In genomic region chr9:21591127-21591830, GRCm38 (mm10) we compare ENCODE assay signal across 9 mouse cellular contexts. TPM values are rescaled to one million over a fixed set of nuclear protein-coding genes. Genes with fewer than 3 reads are reported as not detected.
DNase-seq lines count a peak whose midpoint lies in the region; ATAC-seq and TF ChIP-seq lines count a peak whose summit lies in the region.
"Had no signal": no experiment of that assay in that cellular context is flagged by ENCODE, and none has a peak within 500 bp of the region (broad histone marks: within the 10 kb centered on the region; RNA-seq: fewer than 3 reads in every experiment).

No protein-coding gene starts in this region.

- H3K79me2 ChIP-seq in CH12.LX (replicated peaks; ENCODE audit: control insufficient read depth, extremely low read depth, insufficient read depth, poor library complexity, severe bottlenecking): peaks cover 18% of the 10 kb centered on the region

- H3K4me3 ChIP-seq in heart, embryonic 15.5 days: no peak overlapping the region; the same call in 1 of the 2 replicates
- H3K4me3 ChIP-seq in CH12.LX (replicated peaks in 1 of 3; ENCODE audit: low read depth in 2 of 3, low read length in 2 of 3, poor library complexity in 1 of 3): peak overlapping the region; percentile 89 to 99 (median 97)
- H3K4me3 ChIP-seq in forebrain, embryonic 14.5 days (ENCODE audit: low read depth, low read length): no peak overlapping the region
- H3K4me3 ChIP-seq in liver, embryonic 14.5 days (ENCODE audit: insufficient read depth in 1 of 2, low read depth in 2 of 2, low read length in 2 of 2): no peak overlapping the region

- H3K9me3 ChIP-seq in heart, embryonic 15.5 days (replicated peaks): no peaks in the 10 kb centered on the region
- H3K9me3 ChIP-seq in CH12.LX (replicated peaks; ENCODE audit: low read length): no peaks in the 10 kb centered on the region
- no peaks in the 10 kb centered on the region for H3K9me3 ChIP-seq in forebrain, embryonic 14.5 days (replicated peaks; ENCODE audit: control insufficient read depth, low read length)
- H3K9me3 ChIP-seq in liver, embryonic 14.5 days (ENCODE audit: control insufficient read depth, low read length): no peaks in the 10 kb centered on the region

- H3K4me2 ChIP-seq in heart, embryonic 15.5 days: 0 out of 2 replicates have a peak overlapping the region, but pooled peaks have one; percentile 96
- peak overlapping the region; percentile 94 for H3K4me2 ChIP-seq in CH12.LX (ENCODE audit: insufficient read depth, low read depth, poor library complexity, severe bottlenecking)
- peak overlapping the region; percentile 90; the same call in 1 of the 2 replicates for H3K4me2 ChIP-seq in forebrain, embryonic 14.5 days (ENCODE audit: low read length)
- H3K4me2 ChIP-seq in liver, embryonic 14.5 days (ENCODE audit: low read depth): peak overlapping the region; percentile 80; the same call in 1 of the 2 replicates

- TF ChIP-seq RAD21 in CH12.LX (IDR thresholded peaks at IDR 0.05; ENCODE audit: low read depth, low read length): no peak

- TF ChIP-seq POLR2A in CH12.LX (IDR thresholded peaks at IDR 0.05; ENCODE audit: low read depth, low read length): no peak

- intact Hi-C loops in heart, postnatal 25 days (cut with DNase I): loop anchor here (5.0 kb wide), 1 partner anchor 44 kb away; the partner anchor contains the start of gene Carm1
- intact Hi-C loops in left cerebral cortex, postnatal 4 days (cut with DNase I): no loop called here

- H3K4me1 ChIP-seq in heart, embryonic 15.5 days (replicated peaks): peaks cover 26% of the 10 kb centered on the region
- H3K4me1 ChIP-seq in CH12.LX (ENCODE audit: control insufficient read depth in 1 of 2, insufficient read depth in 2 of 2): peaks cover 12 to 65% of the 10 kb centered on the region in 2 experiments
- peaks cover 22% of the 10 kb centered on the region for H3K4me1 ChIP-seq in forebrain, embryonic 14.5 days (ENCODE audit: control insufficient read depth, insufficient read depth, low read length)
- peaks cover 0 to 14% of the 10 kb centered on the region in 2 experiments; a peak in 3 of 4 replicates for H3K4me1 ChIP-seq in liver, embryonic 14.5 days (replicated peaks; ENCODE audit: control insufficient read depth in 2 of 2, insufficient read depth in 2 of 2, low read length in 1 of 2)

- no peak for DNase-seq in heart, postnatal 25 days (ENCODE audit: low spot score)
- peak; percentile 88 for DNase-seq in CH12.LX (ENCODE audit: extremely low read depth)
- no peak for DNase-seq in forebrain, embryonic 14.5 days (ENCODE audit: low spot score)
- no peak for DNase-seq in liver, embryonic 14.5 days (ENCODE audit: low read depth in 3 of 3, low spot score in 3 of 3)
- DNase-seq in adrenal gland, adult 8-10 months: no peak
- no peak for DNase-seq in spleen, adult 18-20 months
- no peak for DNase-seq in left cerebral cortex, postnatal 4 days
- DNase-seq: heart, postnatal 36 days had no signal

- no peak for TF ChIP-seq EP300 in CH12.LX (IDR thresholded peaks at IDR 0.05; ENCODE audit: low read length)
- TF ChIP-seq EP300 in liver, embryonic 14.5 days (IDR thresholded peaks at IDR 0.05; ENCODE audit: low read depth): no peak

- in situ Hi-C loops in CH12.LX (cut with MboI; ENCODE audit: low pct_ligation_motif_present, low pct_unique_long_range_greater_than_20kb, low sequenced_read_pairs): loop anchor here (5.0 kb wide), 1 partner anchor 44 kb away; the partner anchor contains the start of gene Carm1

- no peak for ATAC-seq in heart, embryonic 15.5 days (replicated peaks; ENCODE audit: insufficient number of reproducible peaks, insufficient read depth, low FRiP score, low read depth)
- ATAC-seq in forebrain, embryonic 14.5 days: no peak
- no peak for ATAC-seq in liver, embryonic 14.5 days (ENCODE audit: insufficient read depth)

- dilution Hi-C loops in CH12.LX (cut with MboI; ENCODE audit: extremely low pct_ligation_motif_present, extremely low pct_unique_long_range_greater_than_20kb, low sequenced_read_pairs): no loop called here

- no peak overlapping the region for H3K27ac ChIP-seq in heart, embryonic 15.5 days
- H3K27ac ChIP-seq in CH12.LX (ENCODE audit: insufficient read depth, low read depth): peak overlapping the region; percentile 87
- H3K27ac ChIP-seq in forebrain, embryonic 14.5 days (ENCODE audit: low read depth, low read length): no peak overlapping the region
- no peak overlapping the region for H3K27ac ChIP-seq in liver, embryonic 14.5 days

- no peak for TF ChIP-seq CTCF in CH12.LX (conservative IDR thresholded peaks at IDR 0.05 in 1 of 2, IDR thresholded peaks at IDR 0.05 in 1 of 2; ENCODE audit: low read depth in 2 of 2, low read length in 2 of 2)
- no peak for TF ChIP-seq CTCF in liver, embryonic 14.5 days (IDR thresholded peaks at IDR 0.05; ENCODE audit: low read depth)

- no peak overlapping the region; the same call in 1 of the 2 replicates for H3K9ac ChIP-seq in heart, embryonic 15.5 days
- peak overlapping the region; percentile 67 for H3K9ac ChIP-seq in CH12.LX (ENCODE audit: insufficient read depth, low read depth)
- no peak overlapping the region for H3K9ac ChIP-seq in forebrain, embryonic 14.5 days (ENCODE audit: low read length)
- no peak overlapping the region for H3K9ac ChIP-seq in liver, embryonic 14.5 days (replicated peaks)

- peaks cover 57% of the 10 kb centered on the region for H3K36me3 ChIP-seq in heart, embryonic 15.5 days
- peaks cover 38 to 64% of the 10 kb centered on the region in 2 experiments for H3K36me3 ChIP-seq in CH12.LX (replicated peaks in 1 of 2; ENCODE audit: control insufficient read depth in 1 of 2, insufficient read depth in 1 of 2, low read length in 1 of 2)
- H3K36me3 ChIP-seq in forebrain, embryonic 14.5 days (ENCODE audit: control insufficient read depth, insufficient read depth, low read length): peaks cover 58% of the 10 kb centered on the region
- peaks cover 21% of the 10 kb centered on the region for H3K36me3 ChIP-seq in liver, embryonic 14.5 days (replicated peaks; ENCODE audit: control insufficient read depth, insufficient read depth, low read depth)

- 78% methylated on average over 6 of the region's 6 CpGs for WGBS in heart, embryonic 15.5 days
- WGBS in forebrain, embryonic 14.5 days: 83% methylated on average over 6 of the region's 6 CpGs
- 73% methylated on average over 6 of the region's 6 CpGs for WGBS in liver, embryonic 14.5 days (ENCODE audit: insufficient replicate concordance)

- no peaks in the 10 kb centered on the region for H3K27me3 ChIP-seq in heart, embryonic 15.5 days
- no peaks in the 10 kb centered on the region for H3K27me3 ChIP-seq in CH12.LX (replicated peaks)
- no peaks in the 10 kb centered on the region for H3K27me3 ChIP-seq in forebrain, embryonic 14.5 days (replicated peaks; ENCODE audit: control insufficient read depth, insufficient read depth, low read length)
- H3K27me3 ChIP-seq in liver, embryonic 14.5 days (ENCODE audit: control insufficient read depth, insufficient read depth, low read length): no peaks in the 10 kb centered on the region

RNA-seq across cellular contexts. Expression of gene Timm29, which starts 1.2 kb away (rescaled TPM):
- 26.1 and 29.8 TPM in 2 replicates for polyA plus RNA-seq in heart, embryonic 15.5 days (2015; fragmentation: Nextera tagmentation; extraction: Ambion mirVana)
- 10 to 100 TPM; 52.2 to 55.9 TPM for total RNA-seq in heart, postnatal 25 days (2021)
- total RNA-seq in CH12.LX (2012; rRNA removed): 12.0 and 16.0 TPM in 2 replicates
- 19.1 and 19.5 TPM in 2 replicates for total RNA-seq in CH12.LX (2014; rRNA removed)
- polyA plus RNA-seq in CH12.LX (2012; ENCODE audit: insufficient read length, low read depth): 29.6 and 34.6 TPM in 2 replicates
- 67.3 and 68.4 TPM in 2 replicates for polyA plus RNA-seq in forebrain, embryonic 14.5 days (2014; fragmentation: Nextera tagmentation; extraction: Ambion mirVana)
- 14.6 and 15.3 TPM in 2 replicates for polyA plus RNA-seq in liver, embryonic 14.5 days (2012; rRNA removed)
- 17.0 and 21.9 TPM in 2 replicates for polyA plus RNA-seq in liver, embryonic 14.5 days (2014; fragmentation: Nextera tagmentation; extraction: Ambion mirVana)
- 10 to 100 TPM; 61.4 to 80.6 (median 69.3) TPM for total RNA-seq in adrenal gland, adult 8-10 months (2022)
- total RNA-seq in left cerebral cortex, postnatal 4 days (2021): 10 to 100 TPM; 56.7 to 58.7 TPM

RNA-seq across cellular contexts. Expression of gene Yipf2, which starts 1.3 kb away (rescaled TPM):
- 12.0 and 16.5 TPM in 2 replicates for polyA plus RNA-seq in heart, embryonic 15.5 days (2015; fragmentation: Nextera tagmentation; extraction: Ambion mirVana)
- 1 to 10 TPM; 6.9 to 7.1 TPM for total RNA-seq in heart, postnatal 25 days (2021)
- total RNA-seq in CH12.LX (2012; rRNA removed) (13.6 and 17.5 TPM in 2 replicates), CH12.LX (2014; rRNA removed) (13.1 and 16.6 TPM in 2 replicates)
- 17.0 and 21.2 TPM in 2 replicates for polyA plus RNA-seq in CH12.LX (2012; ENCODE audit: insufficient read length, low read depth)
- polyA plus RNA-seq in forebrain, embryonic 14.5 days (2014; fragmentation: Nextera tagmentation; extraction: Ambion mirVana): 16.9 and 18.2 TPM in 2 replicates
- polyA plus RNA-seq in liver, embryonic 14.5 days (2012; rRNA removed): 6.1 and 6.6 TPM in 2 replicates
- polyA plus RNA-seq in liver, embryonic 14.5 days (2014; fragmentation: Nextera tagmentation; extraction: Ambion mirVana): 7.7 and 9.0 TPM in 2 replicates
- 10 to 100 TPM; 33.2 to 52.0 (median 44.1) TPM for total RNA-seq in adrenal gland, adult 8-10 months (2022)
- 1 to 10 TPM; 7.0 to 9.9 TPM for total RNA-seq in left cerebral cortex, postnatal 4 days (2021)

RNA-seq across cellular contexts. Expression of gene Smarca4, which starts 24.7 kb away (rescaled TPM):
- polyA plus RNA-seq in heart, embryonic 15.5 days (2015; fragmentation: Nextera tagmentation; extraction: Ambion mirVana): 39.6 and 57.4 TPM in 2 replicates
- total RNA-seq in heart, postnatal 25 days (2021): 10 to 100 TPM; 46.4 to 48.1 TPM
- total RNA-seq in CH12.LX (2012; rRNA removed): 74.3 and 78.9 TPM in 2 replicates
- total RNA-seq in CH12.LX (2014; rRNA removed): 30.7 and 33.8 TPM in 2 replicates
- polyA plus RNA-seq in CH12.LX (2012; ENCODE audit: insufficient read length, low read depth): 76.1 and 86.2 TPM in 2 replicates
- 128 and 153 TPM in 2 replicates for polyA plus RNA-seq in forebrain, embryonic 14.5 days (2014; fragmentation: Nextera tagmentation; extraction: Ambion mirVana)
- polyA plus RNA-seq in liver, embryonic 14.5 days (2012; rRNA removed): 17.0 and 20.6 TPM in 2 replicates
- 17.7 and 22.6 TPM in 2 replicates for polyA plus RNA-seq in liver, embryonic 14.5 days (2014; fragmentation: Nextera tagmentation; extraction: Ambion mirVana)
- total RNA-seq in adrenal gland, adult 8-10 months (2022): 10 to 100 TPM; 78.6 to 92.0 (median 80.9) TPM
- total RNA-seq in left cerebral cortex, postnatal 4 days (2021): 100 to 1,000 TPM; 185 to 186 TPM

RNA-seq across cellular contexts. Expression of gene Carm1, which starts 44.6 kb away (rescaled TPM):
- 26.2 and 41.0 TPM in 2 replicates for polyA plus RNA-seq in heart, embryonic 15.5 days (2015; fragmentation: Nextera tagmentation; extraction: Ambion mirVana)
- 10 to 100 TPM; 48.2 to 53.2 TPM for total RNA-seq in heart, postnatal 25 days (2021)
- 42.2 and 46.7 TPM in 2 replicates for total RNA-seq in CH12.LX (2012; rRNA removed)
- 19.1 and 21.5 TPM in 2 replicates for total RNA-seq in CH12.LX (2014; rRNA removed)
- polyA plus RNA-seq in CH12.LX (2012; ENCODE audit: insufficient read length, low read depth): 98.5 and 111 TPM in 2 replicates
- polyA plus RNA-seq in forebrain, embryonic 14.5 days (2014; fragmentation: Nextera tagmentation; extraction: Ambion mirVana): 22.8 and 26.7 TPM in 2 replicates
- 25.6 and 26.4 TPM in 2 replicates for polyA plus RNA-seq in liver, embryonic 14.5 days (2012; rRNA removed)
- 13.6 and 17.1 TPM in 2 replicates for polyA plus RNA-seq in liver, embryonic 14.5 days (2014; fragmentation: Nextera tagmentation; extraction: Ambion mirVana)
- 10 to 100 TPM; 37.7 to 59.2 (median 52.6) TPM for total RNA-seq in adrenal gland, adult 8-10 months (2022)
- 100 to 1,000 TPM; 108 to 124 TPM for total RNA-seq in left cerebral cortex, postnatal 4 days (2021)

Comparison
In these comparisons a context has a peak if more than half of its experiments do, and no peak if none do; other contexts are left out.
1. H3K4me3 ChIP-seq: peak in CH12.LX (3 of 3); none in heart, embryonic 15.5 days (single experiment), forebrain, embryonic 14.5 days (single experiment) and liver, embryonic 14.5 days (0 of 2).
2. Peak in every context shown above with its lines, with median percentiles within 50 percentile points of each other: H3K4me2 ChIP-seq.